Mouse (Mus musculus) forebrain, embryonic 14.5 days (tissue): ENCODE results near the gene Fars2. TPM values are rescaled to one million over a fixed set of nuclear protein-coding genes. Genes with fewer than 3 reads are reported as not detected.

Experiments used
- ATAC-seq: fragments of 200-750 bp; cut with Nextera tagmentation; 2 replicates; pipeline ENCODE4 v1.8.0; 2017; ENCODE audit warnings: mild to moderate bottlenecking, moderate library complexity
- DNase-seq: peaks from one replicate; pipeline ENCODE4 v3.0.0-alpha.2; 2015; ENCODE audit warnings: low spot score
- H3K27ac ChIP-seq: fragments of 300-500 bp; sonication (generic); 2 replicates; pipeline ENCODE4 v1.5.1; 2014; ENCODE audit warnings: low read depth, mild to moderate bottlenecking, control low read depth, low read length, moderate library complexity
- H3K27me3 ChIP-seq: fragments of 300-500 bp; sonication (generic); replicated peaks from 2 replicates; pipeline ENCODE4 v1.6.1; 2014; ENCODE audit warnings: low read length, control low read depth, mixed read lengths; ENCODE audit not compliant: control insufficient read depth, insufficient read depth
- H3K36me3 ChIP-seq: fragments of 300-500 bp; sonication (generic); 2 replicates; pipeline ENCODE4 v1.6.1; 2014; ENCODE audit warnings: low read length, control low read depth; ENCODE audit not compliant: control insufficient read depth, insufficient read depth
- H3K4me1 ChIP-seq: fragments of 300-500 bp; sonication (generic); 2 replicates; pipeline ENCODE4 v1.6.1; 2014; ENCODE audit warnings: antibody characterized with exemption, low read length, control low read depth; ENCODE audit not compliant: control insufficient read depth, insufficient read depth
- H3K4me2 ChIP-seq: fragments of 300-500 bp; sonication (generic); 2 replicates; pipeline ENCODE4 v1.6.1; 2014; ENCODE audit warnings: mild to moderate bottlenecking, control low read depth, low read length
- H3K4me3 ChIP-seq: fragments of 300-500 bp; sonication (generic); 2 replicates; pipeline ENCODE4 v1.5.1; 2014; ENCODE audit warnings: low read depth, low read length, control low read depth
- H3K9ac ChIP-seq: fragments of 300-500 bp; sonication (generic); 2 replicates; pipeline ENCODE4 v1.6.1; 2014; ENCODE audit warnings: mild to moderate bottlenecking, low read length, control low read depth, moderate library complexity
- H3K9me3 ChIP-seq: fragments of 300-500 bp; sonication (generic); replicated peaks from 2 replicates; pipeline ENCODE4 v1.6.1; 2016; ENCODE audit warnings: low read length, control low read depth, mixed read lengths; ENCODE audit not compliant: control insufficient read depth
- WGBS: fragments of 180-500 bp; shearing (Covaris S2); extraction: QIAGEN DNeasy Blood & Tissue Kit; methylation state at CpG from one replicate; pipeline ENCODE4 v1.1.7; 2014; 5-methylcytosine and 5-hydroxymethylcytosine counted together
- polyA plus RNA-seq: library from polyadenylated mRNA; unstranded; fragments of >200 nt; fragmentation: Nextera tagmentation; extraction: Ambion mirVana; gene quantifications from 2 replicates; pipeline ENCODE4 v1.2.1, GENCODE M21; 2014

Gene Fars2
- polyA plus RNA-seq, 1 experiment from 2014 or later = 35.5 TPM

DNA sequence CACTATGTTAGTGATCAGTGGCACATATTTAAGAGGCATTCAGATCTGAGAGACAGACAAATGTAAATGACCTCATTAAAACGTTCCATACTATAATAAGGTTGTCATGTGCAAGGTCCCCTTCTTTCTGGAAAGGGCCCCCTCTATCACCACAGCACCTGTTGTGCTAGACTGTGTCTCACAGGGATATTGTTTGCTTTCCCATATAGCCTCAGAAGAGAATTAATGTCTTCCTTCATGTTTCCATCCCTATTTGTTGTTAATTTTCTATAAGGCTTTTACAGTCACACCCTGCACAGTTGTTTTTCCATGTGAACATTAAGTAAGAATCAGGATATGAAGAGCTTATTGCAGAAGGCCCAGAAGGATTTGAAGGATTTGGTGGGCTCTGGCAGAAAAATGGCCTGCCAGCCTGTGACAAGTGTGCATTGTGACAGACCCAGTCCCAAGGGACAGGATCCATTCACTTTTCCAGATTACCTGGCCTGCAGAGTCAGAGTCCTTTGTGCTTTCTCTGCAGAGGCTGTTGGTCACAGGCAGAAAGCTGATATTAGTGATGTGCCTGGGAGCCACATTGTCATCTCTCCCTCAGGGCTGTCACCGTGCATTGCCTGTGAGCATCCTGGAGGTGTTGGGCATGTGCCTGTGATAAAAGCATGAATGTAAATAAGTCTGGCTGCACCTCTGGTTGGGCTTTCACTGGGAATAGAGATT, 352.4 kb downstream of the Fars2 start:
- ATAC-seq (peak; percentile 91), DNase-seq (peak; percentile 66)
- Histone ChIP-seq H3K4me1 (peaks cover 5% of the 10 kb centered on the region; the same call in 1 of the 2 replicates), H3K9ac (no peak overlapping the region), H3K27ac (peak overlapping the region; percentile 70; the same call in 1 of the 2 replicates), H3K4me2 (no peak overlapping the region), H3K36me3 (no peaks in the 10 kb centered on the region), H3K9me3 (no peaks in the 10 kb centered on the region), H3K4me3 (no peak overlapping the region), H3K27me3 (no peaks in the 10 kb centered on the region)
- WGBS = 29% methylated on average over 2 of the region's 2 CpGs

DNA sequence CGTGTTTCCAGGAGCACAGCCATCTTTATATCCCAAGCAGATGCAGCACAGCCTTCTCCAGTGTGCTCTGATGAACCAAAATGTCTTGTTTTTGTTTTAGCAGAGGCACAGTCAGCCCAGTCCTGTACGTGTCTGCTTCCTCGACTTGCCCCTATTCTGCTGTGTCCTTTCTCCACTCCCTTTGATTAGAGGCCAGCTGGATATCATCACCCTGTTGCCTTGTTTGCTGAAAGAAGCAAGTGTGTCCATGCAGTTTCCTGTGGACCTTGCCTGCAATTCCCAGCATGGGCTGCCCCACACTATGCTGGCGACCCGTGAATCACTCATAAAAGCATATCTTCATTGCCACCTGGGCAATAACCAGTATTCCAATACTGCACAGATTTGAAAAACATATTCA, 360.4 kb downstream of the Fars2 start:
- DNase-seq (no peak), ATAC-seq (no peak)
- Histone ChIP-seq H3K4me1 (no peaks in the 10 kb centered on the region), H3K9me3 (no peaks in the 10 kb centered on the region), H3K4me3 (no peak overlapping the region), H3K27ac (no peak overlapping the region), H3K4me2 (no peak overlapping the region), H3K9ac (no peak overlapping the region), H3K36me3 (no peaks in the 10 kb centered on the region), H3K27me3 (no peaks in the 10 kb centered on the region)
- 87% methylated on average over 5 of the region's 5 CpGs for WGBS

DNA sequence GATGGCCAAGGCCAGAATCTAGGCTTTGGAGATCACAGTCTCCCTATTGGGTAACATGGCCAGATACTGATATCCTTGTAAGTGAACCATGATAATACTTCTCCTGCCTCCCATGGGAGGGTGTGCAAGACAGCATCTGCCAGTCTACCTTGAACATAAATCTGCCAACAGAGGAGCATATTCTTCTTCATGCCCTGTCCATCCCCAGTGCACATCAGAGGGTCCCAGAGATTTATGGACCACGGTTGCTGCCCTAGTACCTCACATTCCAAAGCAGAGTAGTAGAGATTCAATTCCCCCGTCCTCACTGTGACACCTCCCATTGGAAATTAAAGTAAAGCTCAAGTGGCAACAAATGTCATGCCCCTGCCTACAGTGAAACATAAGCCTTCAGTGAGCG, 361.0 kb downstream of the Fars2 start:
- H3K4me2 ChIP-seq = no peak overlapping the region
- WGBS = 83% methylated on average over 3 of the region's 3 CpGs
- ATAC-seq = no peak

DNA sequence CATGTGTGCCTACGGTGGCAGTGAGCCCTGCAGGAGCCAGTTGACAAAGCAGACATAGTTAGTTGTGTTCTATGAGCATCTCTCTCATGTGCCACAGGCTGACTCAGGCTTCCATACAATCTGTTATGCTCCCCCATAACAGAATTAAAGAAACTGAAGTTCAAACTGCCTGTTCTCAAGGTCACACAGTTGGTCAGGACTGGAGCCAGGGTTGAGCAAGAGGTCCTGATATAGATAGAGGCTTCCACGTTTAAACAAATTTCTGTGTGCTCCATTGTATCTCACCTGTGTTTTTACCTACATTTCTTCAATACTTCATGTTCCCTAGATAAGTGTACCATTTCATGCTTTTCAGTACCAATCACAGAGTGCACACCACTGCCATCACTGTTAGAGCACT, 362.9 kb downstream of the Fars2 start:
- no peaks in the 10 kb centered on the region for H3K4me1 ChIP-seq
- 93% methylated on average over 2 of the region's 2 CpGs for WGBS
- no peaks in the 10 kb centered on the region for H3K9me3 ChIP-seq
- no peak overlapping the region for H3K4me3 ChIP-seq
- H3K36me3 ChIP-seq = no peaks in the 10 kb centered on the region
- H3K4me2 ChIP-seq = no peak overlapping the region
- no peak overlapping the region for H3K9ac ChIP-seq
- DNase-seq (no peak), ATAC-seq (no peak)
- H3K27me3 ChIP-seq = no peaks in the 10 kb centered on the region
- H3K27ac ChIP-seq = no peak overlapping the region

More for the DNA sequence above, 361.0 kb downstream of the Fars2 start:
- no peaks in the 10 kb centered on the region for H3K27me3 ChIP-seq
- H3K4me3 ChIP-seq = no peak overlapping the region
- H3K4me1 ChIP-seq = no peaks in the 10 kb centered on the region
- H3K9ac ChIP-seq = no peak overlapping the region
- H3K27ac ChIP-seq = no peak overlapping the region
- H3K9me3 ChIP-seq = no peaks in the 10 kb centered on the region
- no peaks in the 10 kb centered on the region for H3K36me3 ChIP-seq
- no peak for DNase-seq

DNA sequence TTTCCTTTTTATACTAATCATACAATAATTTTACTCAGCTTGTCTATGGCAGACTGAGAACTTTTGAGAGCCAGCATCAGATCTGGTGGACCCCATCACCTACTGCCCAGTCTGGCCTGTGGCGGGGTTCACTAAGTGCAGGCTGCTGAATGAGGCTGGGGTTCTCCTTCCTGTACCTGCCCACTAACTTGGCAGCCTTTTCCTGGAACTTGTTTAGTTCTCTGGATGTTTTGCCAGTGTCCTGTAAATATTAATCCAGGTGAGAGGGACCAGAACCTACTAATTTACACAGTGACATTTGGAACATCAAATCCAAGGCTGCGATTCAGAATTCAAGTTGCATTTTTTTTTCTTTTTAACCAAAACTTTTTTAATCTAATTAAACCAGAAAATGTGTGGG, 367.2 kb downstream of the Fars2 start:
- 96% methylated on average over 2 of the region's 2 CpGs for whole genome bisulfite sequencing

DNA sequence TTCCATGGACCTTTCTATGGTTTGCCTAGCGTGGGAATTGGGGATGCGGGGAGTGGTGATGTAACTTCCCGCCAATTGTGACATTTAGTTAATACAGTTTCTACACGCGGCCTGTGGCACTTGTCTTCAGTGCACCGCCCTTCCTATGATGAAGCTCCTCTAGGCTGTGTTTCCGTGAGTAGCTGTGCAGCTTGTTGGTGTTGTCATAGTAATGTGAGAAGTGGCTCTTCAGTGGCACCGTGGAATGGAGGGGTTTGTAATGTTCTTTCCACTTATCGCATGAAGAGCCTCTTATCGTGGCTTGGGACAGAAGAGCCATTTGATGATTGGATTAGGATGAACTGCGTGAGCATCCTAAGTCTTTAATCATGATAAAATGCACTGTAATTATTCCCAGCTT, 369.5 kb downstream of the Fars2 start:
- Histone ChIP-seq H3K36me3 (no peaks in the 10 kb centered on the region), H3K9me3 (no peaks in the 10 kb centered on the region), H3K9ac (no peak overlapping the region), H3K4me2 (no peak overlapping the region), H3K4me3 (no peak overlapping the region), H3K27ac (no peak overlapping the region), H3K4me1 (peaks cover 3% of the 10 kb centered on the region; the same call in 1 of the 2 replicates), H3K27me3 (no peaks in the 10 kb centered on the region)
- 89% methylated on average over 11 of the region's 11 CpGs for WGBS
- DNase-seq = no peak
- ATAC-seq = no peak

More for the DNA sequence above, 367.2 kb downstream of the Fars2 start:
- DNase-seq = no peak
- Histone ChIP-seq H3K27me3 (no peaks in the 10 kb centered on the region), H3K4me3 (no peak overlapping the region), H3K4me2 (no peak overlapping the region), H3K9me3 (no peaks in the 10 kb centered on the region), H3K4me1 (no peaks in the 10 kb centered on the region), H3K27ac (no peak overlapping the region), H3K36me3 (no peaks in the 10 kb centered on the region), H3K9ac (no peak overlapping the region)
- ATAC-seq = no peak

DNA sequence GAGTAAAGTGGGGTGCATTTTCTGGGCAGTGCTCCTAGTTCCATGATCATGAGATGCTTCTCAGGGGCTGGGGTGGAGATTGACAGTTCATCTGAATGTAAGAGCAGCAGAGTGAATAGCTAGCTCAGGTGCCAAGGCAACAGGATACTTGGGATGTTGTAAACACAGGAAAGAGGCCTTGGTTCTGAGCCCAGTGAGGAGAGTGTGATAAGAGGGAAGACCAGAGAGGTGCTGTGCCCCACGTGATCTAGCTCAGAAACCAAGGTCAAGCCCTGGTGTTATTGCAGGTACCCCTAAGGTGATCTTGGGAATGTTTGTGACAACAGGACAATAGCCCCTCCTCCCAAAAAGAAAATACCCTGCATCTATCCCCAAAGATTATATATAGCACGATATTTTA, 372.2 kb downstream of the Fars2 start:
- Histone ChIP-seq H3K27ac (no peak overlapping the region), H3K27me3 (no peaks in the 10 kb centered on the region), H3K9me3 (no peaks in the 10 kb centered on the region), H3K36me3 (no peaks in the 10 kb centered on the region), H3K9ac (no peak overlapping the region), H3K4me1 (peaks cover 16% of the 10 kb centered on the region), H3K4me2 (no peak overlapping the region), H3K4me3 (no peak overlapping the region)
- 95% methylated on average over 2 of the region's 2 CpGs for WGBS
- DNase-seq (no peak), ATAC-seq (no peak)

DNA sequence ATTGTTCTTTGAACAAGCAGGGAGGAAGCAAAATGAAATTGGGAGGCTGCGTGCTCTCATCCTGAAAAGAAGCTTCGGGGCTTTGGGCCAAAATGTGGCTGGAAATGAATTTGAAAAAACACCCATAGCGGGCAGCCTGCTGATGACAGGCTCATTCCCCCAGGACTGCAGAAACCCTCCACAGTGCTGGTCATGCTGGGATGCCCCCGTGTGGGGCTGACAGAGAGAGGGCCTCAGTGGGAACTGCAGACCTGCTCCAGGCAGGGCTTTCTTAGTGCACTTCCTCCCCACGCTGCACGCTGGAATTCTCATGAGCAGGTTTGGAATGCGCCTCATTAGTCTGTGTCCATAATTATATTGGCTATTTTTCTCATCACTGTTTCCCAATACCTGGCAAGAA, 373.4 kb downstream of the Fars2 start:
- no peaks in the 10 kb centered on the region for H3K9me3 ChIP-seq
- H3K36me3 ChIP-seq = no peaks in the 10 kb centered on the region
- no peak overlapping the region for H3K27ac ChIP-seq
- DNase-seq (no peak), ATAC-seq (no peak)
- no peak overlapping the region for H3K9ac ChIP-seq
- 45% methylated on average over 7 of the region's 7 CpGs for WGBS
- H3K4me3 ChIP-seq = no peak overlapping the region
- no peak overlapping the region for H3K4me2 ChIP-seq
- H3K27me3 ChIP-seq = no peaks in the 10 kb centered on the region
- peaks cover 16% of the 10 kb centered on the region for H3K4me1 ChIP-seq

DNA sequence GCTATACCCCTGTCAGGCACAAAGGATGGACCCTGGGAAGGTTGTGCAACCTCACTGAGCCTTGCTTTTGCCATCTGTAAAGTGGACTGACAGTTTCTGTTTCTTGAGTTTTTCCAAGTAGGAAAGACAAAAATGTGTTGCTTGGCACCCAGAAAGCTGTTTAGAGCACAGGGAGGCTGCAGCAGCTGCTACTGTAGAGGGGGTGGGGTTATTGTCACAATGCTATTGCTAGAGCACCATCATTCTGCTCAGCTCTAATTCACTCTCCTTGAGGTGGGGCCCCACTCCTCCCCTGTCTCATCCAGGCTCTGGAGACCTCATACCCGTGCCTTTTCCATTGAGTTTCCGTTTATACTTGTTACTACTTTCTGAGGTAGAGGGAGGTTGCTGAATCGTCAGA, 375.2 kb downstream of the Fars2 start:
- Histone ChIP-seq H3K36me3 (no peaks in the 10 kb centered on the region), H3K27me3 (no peaks in the 10 kb centered on the region), H3K9me3 (peaks cover 3% of the 10 kb centered on the region), H3K27ac (no peak overlapping the region), H3K4me2 (no peak overlapping the region), H3K4me1 (peaks cover 16% of the 10 kb centered on the region), H3K9ac (no peak overlapping the region), H3K4me3 (no peak overlapping the region)
- ATAC-seq (peak; percentile 54; the same call in 1 of the 2 replicates), DNase-seq (no peak)
- 79% methylated on average over 3 of the region's 3 CpGs for WGBS
